Mouse (Mus musculus) layer of hippocampus, postnatal 10 days (tissue): ENCODE measurements at regions not wholly inside any gene's neighbourhood (a gene's known extent, or its start where the extent isn't known, plus 50 kb on each side); places are given as distances from the start of the nearest gene placed in this dataset.

Source experiments
- DNase-seq, 2 experiments: peaks; one replicate each; pipeline ENCODE4 v3.0.0; 2021; ENCODE audit warnings: low spot score in 2 of 2

GRCm38 (mm10) chr7:95082248-95082647, 1088.8 kb upstream of the Tenm4 start:
- peak; percentile 9 to 37 for DNase-seq

DNA sequence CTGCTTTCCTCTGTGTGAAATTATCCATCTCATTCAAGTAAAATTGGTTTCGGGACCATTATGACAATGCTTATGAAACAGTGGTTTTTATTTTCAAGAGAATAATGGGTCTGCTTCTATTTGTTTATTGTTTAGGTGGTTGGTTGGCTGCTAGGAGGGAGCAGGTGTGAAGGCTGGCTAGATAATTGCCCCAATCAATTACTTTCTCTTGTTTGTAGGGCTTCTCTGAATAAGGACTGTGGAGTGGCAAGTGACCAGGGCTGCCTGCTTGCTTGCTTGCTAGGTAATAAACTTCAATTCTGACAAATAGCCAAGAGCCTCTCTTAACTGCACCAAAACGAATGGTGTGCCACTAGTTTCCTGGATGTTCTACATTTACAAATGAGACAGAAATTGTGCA, 1086.7 kb upstream of the Tenm4 start:
- DNase-seq, result no peak

DNA sequence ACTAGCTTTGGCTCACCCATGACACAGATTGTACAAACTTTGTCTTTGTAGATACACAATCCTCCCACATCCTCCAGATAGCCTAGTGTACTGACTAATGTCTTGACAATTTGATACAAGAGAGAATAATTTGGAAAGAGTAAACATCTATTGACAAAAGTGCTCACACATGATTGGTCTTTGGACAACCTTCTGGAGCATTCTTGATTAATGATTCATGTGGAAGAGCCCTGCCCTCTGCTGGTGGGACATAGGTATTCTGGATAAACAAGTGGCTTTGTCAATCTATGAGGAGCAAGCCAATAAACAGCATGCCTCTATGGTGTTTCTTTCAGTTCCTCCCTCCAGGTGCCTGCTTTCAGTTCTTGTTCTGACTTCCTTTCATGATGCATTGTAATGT, 1079.7 kb upstream of the Tenm4 start:
- DNase-seq, result peak; percentile 31 to 33

GRCm38 (mm10) chr7:95129020-95129419, 1042.0 kb upstream of the Tenm4 start:
- DNase-seq, result no peak

DNA sequence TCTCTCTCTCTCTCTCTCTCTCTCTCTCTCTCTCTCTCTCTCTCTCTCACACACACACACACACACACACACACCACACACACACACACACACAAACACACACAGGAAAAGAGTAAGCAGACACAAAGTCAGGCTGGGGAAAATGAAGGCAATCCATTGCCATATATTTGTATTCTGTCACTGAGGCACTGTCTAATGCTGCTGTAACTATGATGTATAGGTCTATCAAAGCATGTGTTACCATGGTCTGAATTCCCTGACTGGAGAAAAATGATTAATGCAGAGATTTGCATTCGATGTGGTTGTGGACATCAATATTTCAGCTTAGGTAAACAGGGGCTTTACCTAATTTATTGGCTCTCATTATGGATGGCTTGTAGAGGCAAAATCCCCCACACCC, 1038.0 kb upstream of the Tenm4 start:
- no peak for DNase-seq

DNA sequence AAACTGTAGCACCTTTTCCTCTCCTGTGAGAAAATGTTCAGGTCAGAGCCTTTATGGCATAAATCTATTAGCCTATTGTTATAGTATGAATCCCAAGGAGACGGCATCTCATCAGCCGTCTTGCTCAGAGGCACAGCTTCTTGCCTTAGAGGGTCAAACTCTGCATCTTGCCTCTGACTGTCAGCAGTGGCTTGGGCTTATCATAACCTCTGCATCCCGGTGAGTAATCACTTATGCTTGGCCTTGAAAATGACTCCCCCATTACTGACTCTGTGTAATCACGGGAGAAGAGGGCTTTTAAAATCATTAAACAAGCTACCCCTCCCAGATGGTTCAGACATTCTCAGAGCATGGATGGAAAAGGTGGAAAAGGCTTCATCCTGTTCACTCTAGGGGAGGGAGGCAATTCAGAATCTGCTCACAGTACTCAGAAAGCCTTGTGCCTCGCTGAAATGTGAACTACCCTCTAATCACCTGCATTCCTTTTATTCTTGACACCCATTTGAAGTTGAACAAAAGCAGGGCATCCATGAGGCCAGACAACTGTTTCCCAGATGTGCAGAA, 1036.9 kb upstream of the Tenm4 start:
- DNase-seq, result no peak

DNA sequence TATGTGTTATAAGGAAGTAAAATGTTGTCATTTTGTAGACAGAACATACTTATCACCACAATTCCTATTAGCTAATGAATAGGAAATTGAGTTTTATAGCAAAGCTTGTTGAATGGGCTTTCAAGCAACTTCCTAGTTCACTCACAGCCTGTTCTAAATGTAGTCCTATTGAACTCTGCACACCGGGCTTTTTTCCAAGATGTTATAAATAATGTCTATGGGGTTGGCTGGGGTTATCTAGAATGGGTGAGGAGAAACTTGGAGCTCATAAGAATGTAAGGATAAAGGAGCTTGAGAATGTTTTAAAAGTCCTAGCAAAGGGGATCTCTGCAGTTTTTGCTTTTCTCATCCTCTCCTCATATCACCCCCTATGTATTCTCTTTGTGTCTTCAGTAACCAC, 1029.3 kb upstream of the Tenm4 start:
- no peak for DNase-seq

- no peak for DNase-seq
Measured at GRCm38 (mm10) chr7:95143037-95143436, 1028.0 kb upstream of the Tenm4 start.
